ENCODE assay signal across 7 mouse cellular contexts in genomic region chr1:135132473-135132872, GRCm38 (mm10). TPM values are rescaled to one million over a fixed set of nuclear protein-coding genes. Genes with fewer than 3 reads are reported as not detected.
DNase-seq lines count a peak whose midpoint lies in the region; ATAC-seq and TF ChIP-seq lines count a peak whose summit lies in the region.

Ptpn7 (plus strand) TSS chr1:135132700.

- 0 out of 2 replicates have a peak within 1 kb of the TSS, but pooled peaks have one; percentile 53 for H3K27ac ChIP-seq in embryonic facial prominence, embryonic 14.5 days (replicated peaks; ENCODE audit: low read depth, low read length)
- peak within 1 kb of the TSS; percentile 86 for H3K27ac ChIP-seq in liver, postnatal 0 days (ENCODE audit: low read depth)

- WGBS in embryonic facial prominence, embryonic 14.5 days, result 40% methylated on average over 10 of the region's 10 CpGs
- 12% methylated on average over 10 of the region's 10 CpGs for WGBS in liver, postnatal 0 days (ENCODE audit: insufficient replicate concordance)

- peak; percentile 93 for TF ChIP-seq CTCF in liver, postnatal 0 days (IDR thresholded peaks at IDR 0.05; ENCODE audit: low read depth)

- H3K27me3 ChIP-seq in embryonic facial prominence, embryonic 14.5 days (replicated peaks; ENCODE audit: control insufficient read depth, insufficient read depth, low read length), result no peaks in the 10 kb centered on the region
- no peaks in the 10 kb centered on the region for H3K27me3 ChIP-seq in liver, postnatal 0 days (ENCODE audit: insufficient read depth, low read length)

- peaks cover 15% of the 10 kb centered on the region for H3K4me1 ChIP-seq in embryonic facial prominence, embryonic 14.5 days (ENCODE audit: control insufficient read depth, insufficient read depth, low read length)
- H3K4me1 ChIP-seq in liver, postnatal 0 days (ENCODE audit: insufficient read depth), result peaks cover 39% of the 10 kb centered on the region

- H3K4me3 ChIP-seq in embryonic facial prominence, embryonic 14.5 days (ENCODE audit: low read depth, low read length), result no peak within 1 kb of the TSS
- H3K4me3 ChIP-seq in liver, postnatal 0 days (ENCODE audit: low read depth, low read length), result peak within 1 kb of the TSS; percentile 39

- no peak within 1 kb of the TSS for H3K4me2 ChIP-seq in embryonic facial prominence, embryonic 14.5 days (ENCODE audit: low read depth, low read length)
- peak within 1 kb of the TSS; percentile 63 for H3K4me2 ChIP-seq in liver, postnatal 0 days (ENCODE audit: low read depth, low read length)

- no peak for ATAC-seq in embryonic facial prominence, embryonic 14.5 days (ENCODE audit: low read depth)
- peak; percentile 66 for ATAC-seq in inflammation-experienced regulatory T-cells, adult 6 months
- ATAC-seq in liver, postnatal 0 days, result peak; percentile 80

- no peak for TF ChIP-seq EP300 in liver, postnatal 0 days (IDR thresholded peaks at IDR 0.05; ENCODE audit: low read depth)

- no peak within 1 kb of the TSS for H3K9ac ChIP-seq in embryonic facial prominence, embryonic 14.5 days (ENCODE audit: low read depth, low read length)
- H3K9ac ChIP-seq in liver, postnatal 0 days (replicated peaks), result peak within 1 kb of the TSS; percentile 48

- H3K9me3 ChIP-seq in embryonic facial prominence, embryonic 14.5 days (ENCODE audit: control insufficient read depth, low read length), result no peaks in the 10 kb centered on the region
- no peaks in the 10 kb centered on the region for H3K9me3 ChIP-seq in liver, postnatal 0 days (ENCODE audit: low read length)

- H3K36me3 ChIP-seq in embryonic facial prominence, embryonic 14.5 days (ENCODE audit: control insufficient read depth, insufficient read depth, low read length), result no peaks in the 10 kb centered on the region
- H3K36me3 ChIP-seq in liver, postnatal 0 days (replicated peaks; ENCODE audit: insufficient read depth, low read length), result 0 out of 2 replicates have a peak, but pooled peaks cover 2% of the 10 kb centered on the region

- peak; percentile 74 for DNase-seq in right cerebral cortex, postnatal 14 days
- no peak for DNase-seq in right cerebral cortex, adult 2 months (ENCODE audit: low spot score in 2 of 2)
- DNase-seq in adrenal gland, postnatal 10 days, result peak; percentile 86
- DNase-seq in embryonic facial prominence, embryonic 14.5 days (ENCODE audit: low spot score), result peak; percentile 61
- peak; percentile 87 for DNase-seq in liver, postnatal 0 days
- DNase-seq in skeletal muscle tissue, adult 2 months (ENCODE audit: low read depth, low spot score), result peak; percentile 51

RNA-seq across cellular contexts. Expression of gene Ptpn7, which starts in this region (rescaled TPM):
- total RNA-seq in adrenal gland, postnatal 10 days (2021), result 1 to 10 TPM; 1.8 to 2.5 TPM
- 2.1 and 2.7 TPM in 2 replicates for polyA plus RNA-seq in embryonic facial prominence, embryonic 14.5 days (2014; fragmentation: Nextera tagmentation; extraction: Ambion mirVana)
- 100 to 1,000 TPM; 161 to 188 (median 171) TPM for polyA plus RNA-seq in inflammation-experienced regulatory T-cells, adult 6 months (2017; shearing (Covaris generic))
- polyA plus RNA-seq in liver, postnatal 0 days (2015; fragmentation: Nextera tagmentation; extraction: Ambion mirVana), result 5.4 and 6.7 TPM in 2 replicates

Comparison
In these comparisons a context has a peak if more than half of its experiments do, and no peak if none do; other contexts are left out.
1. RNA of gene Ptpn7 (polyA plus RNA-seq): 161 to 188 TPM in inflammation-experienced regulatory T-cells, adult 6 months; 5.4 to 6.7 TPM in liver, postnatal 0 days and 2.1 to 2.7 TPM in embryonic facial prominence, embryonic 14.5 days; every median in the first group is over 10 times any median in the second.
2. DNase-seq: peak in right cerebral cortex, postnatal 14 days (single experiment), adrenal gland, postnatal 10 days (single experiment), embryonic facial prominence, embryonic 14.5 days (single experiment), liver, postnatal 0 days (single experiment) and skeletal muscle tissue, adult 2 months (single experiment); none in right cerebral cortex, adult 2 months (0 of 2).